Mouse (Mus musculus): ENCODE measurements around the gene Smco1. TPM values are rescaled to one million over a fixed set of nuclear protein-coding genes. Genes with fewer than 3 reads are reported as not detected.
"Not testable (repeated sequence)": the region's sequence is repeated elsewhere in the genome, so short reads cannot be mapped to it uniquely, and the experiment has no call there.

Gene Smco1
- total RNA-seq (2021): 1 to 10 TPM; 2.1 to 2.9 TPM

DNA sequence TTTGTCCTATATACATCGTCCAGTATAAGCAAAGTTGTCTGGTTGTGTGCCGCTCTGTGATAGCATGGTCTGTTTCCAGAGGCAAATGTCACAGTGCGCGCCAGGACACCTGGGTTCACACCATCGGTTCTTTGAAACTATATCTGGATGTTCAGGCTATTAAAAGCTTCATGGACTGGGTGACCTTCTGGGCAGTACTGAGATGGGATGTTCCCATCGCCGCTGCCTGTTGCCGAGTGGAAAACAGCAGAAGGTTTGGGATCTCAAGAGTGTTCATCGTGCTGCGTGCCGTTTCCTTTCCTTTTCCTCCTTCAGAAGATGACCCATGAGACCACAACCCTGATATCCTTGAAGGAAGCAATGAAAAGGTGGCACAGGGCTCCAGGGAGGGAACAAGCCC is at the start of gene Smco1:
TSS of gene Smco1 (plus strand) at position 178 of the 400 bp plus-strand sequence.
- peak; percentile 43 for DNase-seq

DNA sequence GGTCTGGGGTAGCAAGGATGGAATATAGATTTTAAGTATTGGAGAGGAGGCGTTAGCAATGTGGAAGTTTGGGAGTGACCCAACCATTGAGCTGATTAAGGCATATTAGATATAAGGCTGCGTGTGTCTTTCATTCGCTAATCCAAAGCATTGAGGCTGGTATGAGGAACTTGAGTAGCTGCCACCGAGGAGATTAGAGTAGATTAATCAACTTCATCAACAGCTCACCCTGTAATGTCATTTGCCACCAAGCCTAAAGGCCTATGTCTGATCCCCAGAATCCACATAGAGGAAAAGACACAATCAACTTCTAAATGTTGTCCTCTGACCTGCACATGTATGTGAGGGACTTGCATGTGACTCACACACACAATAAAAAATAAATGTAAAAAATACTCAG is 49.5 kb upstream of the Smco1 start:
- DNase-seq: no peak

DNA sequence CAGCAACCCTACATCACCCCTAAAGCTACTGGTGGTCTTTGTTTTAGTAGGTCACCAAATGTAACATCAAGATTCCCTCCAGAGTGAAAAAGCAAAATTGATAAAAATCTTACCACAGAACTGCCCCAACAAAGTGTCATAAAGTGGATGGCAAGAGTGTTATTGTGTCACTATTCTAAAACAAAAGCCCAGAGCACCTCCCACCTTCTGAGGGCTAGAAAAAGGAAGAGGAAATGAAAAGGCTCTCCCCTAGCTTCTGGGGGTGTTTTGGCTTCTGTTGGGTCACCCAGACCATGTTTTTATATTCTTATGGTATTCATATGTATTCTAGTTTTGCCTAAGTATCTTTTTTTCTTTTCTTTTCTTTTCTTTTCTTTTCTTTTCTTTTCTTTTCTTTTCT is 48.9 kb upstream of the Smco1 start:
- no peak for DNase-seq

DNA sequence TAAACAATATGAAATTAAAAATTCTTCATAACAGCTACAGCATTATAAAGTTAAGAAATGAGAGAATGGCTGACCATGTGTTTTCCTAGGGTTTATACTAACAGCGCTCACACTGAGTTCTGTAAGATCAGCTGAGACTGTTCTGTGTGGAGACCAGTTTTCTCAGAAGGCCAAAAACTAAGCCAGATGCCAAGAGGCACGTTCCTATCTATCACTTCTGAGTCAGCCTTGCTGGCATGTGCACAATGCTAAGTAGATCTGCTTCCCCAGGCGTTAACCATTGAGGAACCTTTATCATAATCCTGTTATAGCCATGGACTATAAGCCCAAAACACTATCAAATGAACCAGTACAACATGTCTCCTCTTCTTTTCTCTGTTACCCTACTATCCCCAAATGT is 39.2 kb upstream of the Smco1 start:
- peak; percentile 31 for DNase-seq

DNA sequence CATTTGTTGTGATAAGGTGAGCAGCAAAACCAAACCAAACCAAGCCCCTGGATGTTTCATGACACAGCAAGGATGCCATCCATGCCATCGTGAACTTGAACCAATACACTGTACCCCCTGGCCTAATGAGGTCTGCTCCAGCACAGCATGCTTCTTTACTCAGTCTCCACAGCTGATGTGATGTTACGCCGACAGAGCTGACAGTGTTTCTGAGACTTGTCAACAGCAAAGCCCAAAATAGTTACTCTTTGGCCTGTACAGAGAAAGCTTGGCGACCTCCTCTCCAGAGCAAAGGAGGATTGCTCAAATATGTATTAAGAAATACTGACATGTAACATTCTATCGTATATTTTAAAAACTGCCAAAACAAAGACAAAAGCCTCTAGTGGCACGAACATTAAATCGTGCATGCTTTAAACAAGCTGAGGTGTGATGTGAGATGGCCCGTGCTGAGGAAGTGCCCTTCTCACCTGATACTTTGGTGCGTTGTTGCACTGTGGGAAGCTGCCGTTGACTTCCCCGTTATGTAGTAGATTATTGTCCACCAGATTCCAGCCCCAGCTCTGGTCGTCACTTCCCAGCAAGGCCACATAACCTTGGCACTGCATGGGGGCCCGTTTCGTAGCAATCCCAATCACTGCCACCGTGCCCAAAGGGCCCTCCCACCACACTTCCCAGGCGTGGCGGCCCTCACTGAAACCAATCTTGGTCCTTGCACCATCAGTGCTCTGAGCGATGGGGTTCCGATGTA is 33.2 kb upstream of the Smco1 start:
- peak; percentile 33 for DNase-seq

DNA sequence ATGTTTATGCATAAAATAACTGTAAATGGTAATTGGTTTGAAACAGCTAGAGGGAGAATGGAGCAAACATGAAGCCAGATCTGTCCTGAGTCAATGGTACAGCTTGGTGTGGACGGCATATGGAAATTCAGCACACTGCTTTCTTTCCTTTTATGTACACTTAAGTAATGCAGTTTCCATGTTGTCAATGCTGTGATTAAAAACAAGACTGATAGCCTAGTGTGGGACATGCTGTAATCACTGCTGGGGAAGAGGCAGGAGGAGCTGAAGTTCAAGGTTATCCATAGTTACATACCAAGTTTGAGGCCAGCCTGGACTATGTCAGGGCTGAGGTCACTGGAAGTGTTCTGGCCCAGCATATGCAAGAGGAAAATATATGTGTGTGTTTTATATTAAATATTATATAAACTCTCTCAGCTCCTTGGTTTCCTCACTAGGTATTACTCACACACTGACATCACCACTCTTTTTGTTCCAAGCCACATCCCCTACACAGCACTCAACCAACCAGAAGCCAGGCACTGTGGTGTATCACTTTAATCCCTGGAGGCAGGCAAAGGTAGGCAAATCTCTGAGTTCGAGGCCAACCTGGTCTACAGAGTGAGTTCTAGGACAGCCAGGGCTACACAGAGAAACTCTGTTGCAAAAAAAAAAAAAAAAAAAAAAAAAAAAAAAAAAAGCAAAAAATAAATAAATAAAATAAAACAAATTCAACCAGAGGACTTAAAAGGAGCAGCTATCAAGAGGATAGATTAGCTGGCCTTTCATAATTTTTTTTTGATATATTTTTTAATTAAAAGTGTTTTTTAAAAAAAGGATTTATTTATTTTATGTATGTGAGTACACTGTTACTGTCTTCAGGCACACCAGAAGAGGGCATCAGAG is 31.6 kb upstream of the Smco1 start:
- DNase-seq: no peak

DNA sequence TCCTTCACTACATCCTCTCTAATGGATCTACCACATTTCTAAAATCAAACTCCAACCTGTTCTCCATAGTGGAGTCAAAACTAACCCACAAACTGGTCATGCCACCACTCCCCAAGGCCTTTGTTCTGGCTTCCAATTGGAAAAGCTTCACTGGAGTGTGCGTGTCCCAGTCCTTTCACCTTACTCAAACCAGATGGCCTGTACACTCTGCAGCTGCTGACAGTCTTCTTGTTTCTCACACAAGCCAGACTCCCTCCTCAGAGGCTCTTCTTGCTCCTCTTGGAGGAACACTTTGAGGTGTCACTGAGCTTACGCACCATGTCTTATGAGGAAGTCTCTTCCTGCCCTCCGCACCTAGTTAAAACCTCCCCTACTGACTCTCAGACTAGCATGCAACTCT is 27.4 kb upstream of the Smco1 start:
- DNase-seq: no peak

DNA sequence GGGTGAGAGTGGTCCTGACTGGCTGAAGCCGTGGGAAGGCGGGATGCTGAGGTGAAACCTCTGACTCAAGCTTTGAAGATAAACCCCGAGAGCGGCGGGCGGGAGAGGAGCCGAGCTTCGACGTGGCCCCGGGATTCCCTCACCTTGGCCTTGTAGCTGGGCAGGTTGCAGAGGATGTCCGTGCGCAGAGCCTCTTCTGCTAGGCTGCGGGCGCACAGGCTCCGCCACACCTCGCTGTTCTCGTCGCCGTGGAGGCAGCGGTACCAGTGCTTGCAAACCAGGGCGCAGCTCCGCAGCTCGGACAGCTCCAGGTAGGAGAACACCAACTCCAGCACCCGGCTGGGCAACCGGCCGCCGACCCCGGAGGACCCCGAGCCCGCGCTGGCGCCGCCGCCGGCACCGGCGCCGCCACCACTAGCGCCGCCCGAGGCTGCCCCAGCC is 24.9 kb upstream of the Smco1 start:
- peak; percentile 60 for DNase-seq

DNA sequence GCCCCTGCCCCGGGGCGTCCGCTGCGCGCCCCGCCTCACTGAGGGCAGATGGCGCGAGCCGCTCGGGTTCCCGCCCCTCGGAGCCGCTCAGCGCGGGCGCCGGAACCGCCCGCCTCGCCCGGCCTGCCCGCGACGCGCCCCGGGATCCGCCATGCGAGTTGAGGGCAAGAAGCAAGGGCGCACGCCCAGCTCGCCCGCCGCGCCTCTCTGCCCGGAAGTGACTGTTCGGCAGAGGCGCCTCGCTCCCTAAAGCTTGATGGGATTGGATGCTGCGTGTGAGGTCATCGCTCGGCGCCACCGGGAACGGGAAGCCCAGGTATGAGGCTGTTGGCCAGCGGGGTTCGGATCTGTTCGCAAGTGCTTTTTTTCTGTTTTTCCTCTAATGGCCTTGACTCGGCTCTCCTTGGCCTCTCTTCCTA is 24.3 kb upstream of the Smco1 start, which contains the start of the genes Fbxo45 and Wdr53:
TSS of gene Fbxo45 (minus strand) at position 207 of the 419 bp plus-strand sequence.
TSS of gene Wdr53 (plus strand) at position 276 of the 419 bp plus-strand sequence.
- peak; percentile 96 for DNase-seq

DNA sequence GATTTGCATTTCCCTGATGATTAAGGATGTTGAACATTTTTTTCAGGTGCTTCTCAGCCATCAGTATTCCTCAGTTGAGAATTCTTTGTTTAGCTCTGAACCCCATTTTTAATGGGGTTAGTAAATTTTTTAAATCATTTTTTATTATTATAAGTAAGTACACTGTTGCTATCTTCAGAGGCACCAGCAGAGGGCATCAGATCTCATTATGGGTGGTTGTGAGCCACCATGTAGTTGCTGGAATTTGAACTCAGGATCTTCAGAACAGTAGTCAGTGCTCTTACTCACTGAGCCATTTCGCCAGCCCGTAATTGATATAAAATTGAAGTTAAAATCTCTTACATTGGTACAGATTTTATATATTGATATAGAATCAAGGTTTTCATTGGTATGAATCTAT is 7.0 kb upstream of the Smco1 start:
- DNase-seq: not testable (repeated sequence)

DNA sequence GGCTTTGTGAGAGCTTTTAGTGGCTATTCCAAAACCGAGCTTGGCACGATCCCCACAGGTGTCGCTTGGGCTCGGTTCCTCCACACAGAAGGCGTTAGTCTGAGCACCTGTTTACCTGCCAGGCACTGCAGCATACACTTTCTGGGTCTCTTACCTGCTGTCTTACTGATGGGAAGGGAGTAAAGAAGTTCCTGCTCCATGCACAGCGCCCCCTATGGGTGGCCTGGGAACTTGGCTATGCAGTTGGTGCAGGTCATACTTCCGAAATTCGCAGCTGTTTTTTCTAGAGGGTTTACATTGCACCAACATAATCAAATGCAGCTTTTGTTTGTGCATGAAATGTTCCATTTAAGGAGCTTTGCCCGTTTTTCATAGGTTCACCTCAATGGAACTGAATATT is 2.1 kb downstream of the Smco1 start:
- no peak for DNase-seq

DNA sequence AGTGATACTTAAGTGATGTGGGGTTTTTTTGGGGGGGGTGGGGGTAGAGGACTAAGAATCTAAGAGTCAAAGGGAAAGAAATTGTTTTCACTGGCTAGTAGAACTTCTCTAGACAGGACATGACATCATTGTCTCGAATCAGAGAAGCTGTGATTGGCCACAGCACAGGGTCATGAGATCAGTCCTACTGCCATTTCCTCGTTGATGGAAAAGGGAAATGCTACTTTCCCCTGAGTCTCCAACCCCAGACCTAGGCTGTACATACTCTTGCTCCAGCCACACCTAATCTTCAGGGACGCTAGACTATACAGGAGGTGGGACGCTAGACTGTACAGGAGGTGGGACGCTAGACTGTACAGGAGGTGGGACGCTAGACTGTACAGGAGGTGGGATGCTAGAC is 3.8 kb downstream of the Smco1 start:
- DNase-seq: no peak

DNA sequence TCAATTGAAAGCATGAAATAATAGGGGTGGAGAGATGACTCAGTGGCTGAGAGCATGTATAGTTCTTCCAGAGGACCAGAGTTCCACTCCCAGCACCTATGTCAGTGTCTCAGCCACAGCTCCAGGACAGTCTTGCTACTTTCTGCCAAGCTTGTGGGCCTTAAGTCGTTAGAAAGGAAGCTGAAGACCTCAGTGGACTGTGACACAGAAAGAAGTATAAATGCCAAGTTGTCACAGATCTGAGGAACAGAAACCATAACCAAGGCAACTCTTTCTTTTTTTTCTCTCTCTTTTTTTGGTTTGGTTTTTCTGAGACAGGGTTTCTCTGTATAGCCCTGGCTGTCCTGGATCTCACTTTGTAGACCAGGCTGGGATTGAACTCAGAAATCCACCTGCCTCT is 4.6 kb downstream of the Smco1 start:
- no peak for DNase-seq

DNA sequence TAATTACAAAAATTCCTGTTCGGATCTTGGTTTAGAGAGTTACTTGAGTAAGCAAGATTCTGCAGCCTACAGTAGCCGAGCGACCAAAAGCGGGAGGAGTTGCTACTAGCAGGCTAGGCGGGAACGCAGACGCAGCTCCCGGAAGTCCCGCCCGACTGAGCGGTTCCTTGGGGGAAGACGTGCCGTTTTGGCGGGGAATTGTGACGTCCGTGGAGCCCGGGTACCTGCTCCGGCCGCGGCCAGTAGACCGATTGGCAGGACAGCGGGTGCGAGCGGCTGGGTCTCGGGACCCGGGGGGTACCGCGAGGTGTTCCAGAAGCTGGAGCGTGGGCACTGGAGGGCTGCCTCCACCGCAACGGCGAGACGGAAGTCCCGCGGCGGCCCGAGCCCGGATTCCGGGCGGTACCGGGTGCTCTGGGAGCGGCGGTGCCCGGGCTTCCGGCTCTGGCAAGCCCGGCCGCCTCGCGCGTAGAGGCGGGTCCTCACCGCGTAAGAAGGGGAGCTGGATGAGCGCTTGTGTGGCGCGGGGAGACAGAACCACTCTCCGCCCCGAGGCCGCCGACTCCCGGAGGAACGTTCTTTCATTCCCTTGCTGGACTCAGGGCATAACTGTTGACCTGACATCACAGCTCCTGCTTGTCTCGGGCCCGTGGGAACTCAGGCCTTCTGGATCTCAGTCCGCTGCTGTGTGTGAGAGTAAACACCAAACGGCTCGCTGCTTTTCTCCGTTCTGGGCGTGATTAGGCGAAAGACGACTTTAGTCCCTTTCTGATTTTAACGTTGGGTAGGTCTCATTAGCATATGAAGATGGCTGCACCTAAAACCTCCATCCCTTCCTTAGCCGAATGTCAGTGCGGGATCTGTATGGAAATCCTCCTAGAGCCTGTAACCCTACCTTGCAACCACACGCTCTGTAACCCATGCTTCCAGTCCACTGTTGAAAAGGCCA is 6.3 kb downstream of the Smco1 start, which contains the start of gene Rnf168:
TSS of gene Rnf168 (plus strand) at position 152 of the 949 bp plus-strand sequence.
- peak; percentile 92 for DNase-seq

DNA sequence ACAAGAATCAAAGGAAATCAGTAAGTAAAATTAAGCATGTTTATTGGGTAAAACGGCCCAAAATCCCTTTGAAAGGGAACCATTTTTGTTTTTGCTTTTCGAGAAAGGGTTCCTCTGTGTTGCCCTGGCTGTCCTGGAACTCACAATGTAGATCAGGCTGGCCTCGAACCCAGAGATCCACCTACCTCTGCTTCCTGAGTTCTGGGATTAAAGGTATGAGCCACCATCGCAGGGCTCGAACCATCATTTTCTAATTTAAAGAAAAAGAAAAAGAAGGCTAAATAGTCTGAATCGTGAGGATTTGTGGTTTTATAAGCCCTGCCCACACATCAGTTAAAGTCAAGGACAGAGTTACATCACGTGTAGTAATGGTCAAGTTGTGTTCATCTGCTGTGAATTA is 7.1 kb downstream of the Smco1 start:
- DNase-seq: no peak

DNA sequence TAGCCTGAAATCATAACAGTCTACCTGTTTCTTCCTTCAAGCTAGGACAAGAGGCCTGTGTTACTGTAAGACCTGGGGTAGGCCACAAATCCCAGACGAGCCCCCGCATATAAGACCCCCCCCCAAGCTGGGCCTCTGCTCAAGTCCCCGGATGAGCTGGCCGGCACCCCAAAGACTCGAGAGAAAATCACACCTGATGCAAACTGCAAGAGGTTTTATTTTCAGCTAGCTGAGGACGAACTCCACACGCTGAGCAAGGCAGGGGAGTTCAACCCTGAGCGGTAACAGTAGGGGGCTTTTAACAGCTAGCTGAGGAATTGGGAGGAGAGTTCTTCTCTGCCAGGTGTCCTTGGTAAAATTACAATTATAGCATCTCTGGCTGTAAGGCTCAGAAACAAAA is 8.9 kb downstream of the Smco1 start:
- DNase-seq: no peak

DNA sequence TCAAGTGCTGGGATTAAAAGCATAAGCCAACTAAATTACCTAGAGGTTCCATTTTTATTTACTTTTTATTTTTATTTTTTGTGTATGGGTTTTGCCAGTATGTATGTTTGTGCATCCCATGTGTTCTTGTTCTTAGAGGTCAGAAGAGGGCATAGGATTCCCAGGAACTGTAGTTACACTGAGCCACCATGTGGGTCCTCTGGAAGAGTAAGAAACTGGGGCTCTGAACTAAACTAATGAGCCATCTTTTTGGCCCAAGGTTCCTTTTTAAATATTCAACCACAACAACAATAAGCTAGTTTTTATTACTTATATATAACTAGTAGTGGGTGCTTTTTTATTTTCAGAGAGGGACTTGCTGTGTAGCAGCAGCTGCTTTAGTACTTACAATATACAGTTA is 11.3 kb downstream of the Smco1 start:
- DNase-seq: no peak

DNA sequence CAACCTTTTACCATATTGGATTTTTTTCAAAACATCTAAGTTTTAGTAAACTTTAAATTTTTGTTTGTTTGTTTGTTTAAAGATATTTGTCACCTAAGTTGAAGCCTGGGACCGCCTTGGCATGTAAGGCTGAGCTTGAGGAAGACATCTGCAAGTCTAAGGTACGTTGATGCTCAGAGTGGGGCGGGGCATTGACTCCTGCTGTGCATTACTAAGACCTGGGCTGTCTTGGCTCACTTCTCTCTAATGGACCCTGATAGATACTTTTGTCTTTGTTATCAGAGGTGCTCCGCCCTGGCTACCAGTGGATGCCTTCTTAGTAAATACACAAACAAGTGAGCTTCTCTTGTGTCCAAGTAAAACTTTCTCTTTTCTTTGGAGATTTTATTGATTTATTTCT is 20.6 kb downstream of the Smco1 start:
- no peak for DNase-seq

DNA sequence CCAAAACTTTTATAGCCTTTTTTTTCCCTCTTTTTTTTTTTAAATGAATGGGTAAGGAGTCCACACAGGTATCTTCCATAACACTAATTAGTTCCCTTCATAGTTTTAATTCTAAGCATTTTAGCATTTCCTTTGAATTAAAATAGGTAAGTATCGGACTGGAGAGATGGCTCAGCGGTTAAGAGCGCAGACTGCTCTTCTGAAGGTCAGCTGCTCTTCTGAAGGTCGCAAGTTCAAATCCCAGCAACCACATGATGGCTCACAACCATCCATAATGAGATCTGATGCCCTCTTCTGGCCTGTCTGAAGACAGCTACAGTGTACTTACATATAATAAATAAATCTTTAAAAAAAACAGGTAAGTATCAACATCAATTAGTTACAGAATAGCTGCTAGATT is 28.3 kb downstream of the Smco1 start:
- not testable (repeated sequence) for DNase-seq

DNA sequence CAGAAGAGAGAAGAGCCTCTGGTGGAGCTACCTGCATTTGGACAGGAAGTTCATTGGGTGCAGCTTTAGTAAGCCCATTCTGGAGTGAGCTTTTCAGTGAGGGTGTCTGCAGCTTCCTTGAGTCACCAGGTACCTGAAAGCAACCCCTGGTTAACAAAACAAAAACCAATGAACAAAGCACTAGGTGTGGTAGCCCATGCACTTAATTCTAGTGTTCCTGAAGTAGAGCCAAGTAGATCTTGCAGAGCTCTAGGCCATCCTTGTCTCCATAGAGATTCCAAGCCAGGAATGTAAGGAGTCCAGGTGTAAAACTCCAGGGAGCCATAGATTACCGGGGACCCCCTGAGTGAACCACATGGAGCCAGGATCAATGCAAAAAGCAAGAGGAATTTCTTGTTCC is 31.8 kb downstream of the Smco1 start:
- no peak for DNase-seq

DNA sequence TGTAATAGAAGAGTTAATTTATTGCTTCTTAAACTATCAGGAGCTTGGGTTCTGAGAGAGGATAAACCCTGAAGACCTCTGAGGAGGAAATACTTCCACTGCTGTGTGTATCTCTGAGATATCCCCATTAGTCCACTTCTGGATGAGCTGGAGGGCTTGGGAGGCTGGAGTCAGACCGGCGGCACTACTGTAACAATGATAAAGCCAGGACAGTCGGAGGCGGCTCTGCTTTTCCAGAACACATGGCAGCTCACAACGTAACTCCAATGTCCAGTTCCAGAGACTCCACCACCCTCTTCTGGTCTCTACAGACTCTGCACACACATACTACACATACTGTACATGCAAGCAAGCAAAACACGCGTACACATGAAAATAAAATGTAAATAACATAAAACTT is 32.6 kb downstream of the Smco1 start:
- no peak for DNase-seq

DNA sequence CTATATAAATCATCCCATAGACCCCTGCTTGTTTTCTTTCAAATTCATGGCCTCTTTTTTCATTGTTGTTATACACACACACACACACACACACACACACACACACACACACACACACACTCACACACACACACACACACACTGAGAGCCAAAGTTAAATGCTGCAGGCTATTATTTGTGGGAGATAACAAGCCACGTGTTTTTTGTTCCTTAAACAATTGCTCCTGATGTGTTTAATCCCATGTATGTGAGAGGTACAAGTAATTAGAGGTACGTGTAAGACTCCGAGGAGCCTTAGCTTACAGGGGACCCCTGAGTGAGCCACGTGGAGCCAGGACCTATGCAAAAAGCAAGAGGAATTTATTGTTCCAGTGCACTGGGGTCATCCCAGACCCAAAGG is 40.7 kb downstream of the Smco1 start:
- DNase-seq: no peak

Measured in heart, postnatal 4 days (tissue).